Mouse (Mus musculus) thymus, adult 2 months (tissue): ENCODE measurements around the gene Sh2b3. TPM values are rescaled to one million over a fixed set of nuclear protein-coding genes. Genes with fewer than 3 reads are reported as not detected.

Source experiments
- DNase-seq: peaks from one replicate; pipeline ENCODE4 v3.0.0; 2021
- H3K27ac ChIP-seq: fragments of 200-500 bp; 2 replicates; pipeline ENCODE4 v1.5.1; 2012; ENCODE audit warnings: low read length, control low read depth; ENCODE audit not compliant: control insufficient read depth, insufficient read depth
- H3K27me3 ChIP-seq: fragments of 200-500 bp; 2 replicates; pipeline ENCODE4 v1.6.1; 2012; ENCODE audit warnings: mild to moderate bottlenecking, low read length, moderate library complexity, mixed read lengths; ENCODE audit not compliant: control insufficient read depth, insufficient read depth
- H3K36me3 ChIP-seq: fragments of 200-500 bp; 2 replicates; pipeline ENCODE4 v1.6.1; 2012; ENCODE audit warnings: mild to moderate bottlenecking, low read length, moderate library complexity; ENCODE audit not compliant: control insufficient read depth, insufficient read depth
- H3K4me1 ChIP-seq: fragments of 200-500 bp; replicated peaks from 2 replicates; pipeline ENCODE4 v1.6.1; 2012; ENCODE audit warnings: low read length; ENCODE audit not compliant: control insufficient read depth, insufficient read depth
- H3K4me3 ChIP-seq: fragments of 200-500 bp; 2 replicates; pipeline ENCODE4 v1.5.1; 2012; ENCODE audit warnings: mild to moderate bottlenecking, low read length, control low read depth, moderate library complexity; ENCODE audit not compliant: control insufficient read depth, insufficient read depth
- CTCF ChIP-seq: fragments of 200-500 bp; IDR thresholded peaks from 2 replicates; pipeline ENCODE4 v1.5.1; 2012; ENCODE audit warnings: mild to moderate bottlenecking, control low read depth, low read length, moderate library complexity, borderline replicate concordance; ENCODE audit not compliant: control insufficient read depth, poor library complexity, insufficient read depth; ENCODE audit errors: extremely low read depth
- POLR2A ChIP-seq: fragments of 200-500 bp; IDR thresholded peaks from 2 replicates; pipeline ENCODE4 v1.6.1; 2012; ENCODE audit warnings: mild to moderate bottlenecking, low read length, control low read depth, moderate library complexity; ENCODE audit not compliant: control insufficient read depth, poor library complexity, insufficient read depth; ENCODE audit errors: extremely low read depth
- WGBS: fragments of 180-500 bp; shearing (Covaris S2); methylation state at CpG from one replicate; pipeline ENCODE4 v1.1.7; 2018; 5-methylcytosine and 5-hydroxymethylcytosine counted together
- polyA plus RNA-seq: library from polyadenylated mRNA; depleted of rRNA; stranded (reverse); fragments of >200 nt; gene quantifications from 2 replicates; pipeline ENCODE4 v1.2.3, GENCODE M21; 2012; rRNA removed

Sh2b3 gene
- 48.3 and 80.5 TPM in 2 replicates for polyA plus RNA-seq

DNA sequence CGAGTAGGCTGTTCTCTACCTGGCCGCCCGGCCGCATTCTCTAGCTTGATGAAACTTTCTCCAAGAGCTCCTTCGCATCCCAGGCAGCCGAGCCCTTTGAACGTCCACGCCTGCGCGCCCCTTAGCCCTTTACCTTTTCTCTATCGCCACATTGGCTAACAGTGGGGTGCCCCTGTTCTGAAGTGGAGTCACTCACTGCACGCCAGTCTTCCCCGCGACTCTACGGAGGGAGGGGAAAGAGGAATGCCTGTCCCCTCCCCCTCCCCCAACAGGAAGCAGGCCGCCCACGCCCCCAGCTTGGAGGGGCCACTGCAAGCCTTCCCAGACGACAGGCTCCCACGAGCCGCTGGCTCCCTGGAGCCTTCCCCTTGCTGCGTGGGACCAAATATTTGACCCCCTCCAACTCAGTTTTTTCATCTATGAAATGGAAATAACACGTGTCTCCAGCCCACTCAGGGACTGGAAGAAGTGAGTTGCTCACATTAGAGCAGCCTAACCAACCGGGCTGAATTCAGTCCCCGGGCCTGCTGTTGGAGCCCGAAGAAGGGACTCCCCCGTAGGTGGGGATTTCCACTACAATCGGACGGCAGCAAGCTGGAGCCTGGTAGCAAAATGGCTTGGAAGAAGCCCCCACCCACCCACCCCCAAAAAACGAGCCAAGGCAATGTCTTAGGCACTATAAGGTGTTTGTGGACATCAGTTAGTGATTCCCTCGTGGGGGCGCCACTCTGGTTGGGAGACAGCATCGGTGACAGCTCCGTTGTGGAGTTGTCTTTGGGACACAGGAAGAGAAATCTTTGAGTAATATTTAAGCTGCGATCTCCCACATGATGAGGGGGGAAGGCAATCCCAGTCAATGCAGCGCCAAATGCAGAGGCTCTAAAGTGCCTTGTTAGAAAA, at the start of gene Sh2b3:
Gene Sh2b3 (minus strand): TSS at position 206 of the 900 bp plus-strand sequence.
- peak; percentile 73 for DNase-seq
- 1% methylated on average over 35 of the region's 35 CpGs for WGBS
- TF ChIP-seq POLR2A (no peak), CTCF (no peak)

DNA sequence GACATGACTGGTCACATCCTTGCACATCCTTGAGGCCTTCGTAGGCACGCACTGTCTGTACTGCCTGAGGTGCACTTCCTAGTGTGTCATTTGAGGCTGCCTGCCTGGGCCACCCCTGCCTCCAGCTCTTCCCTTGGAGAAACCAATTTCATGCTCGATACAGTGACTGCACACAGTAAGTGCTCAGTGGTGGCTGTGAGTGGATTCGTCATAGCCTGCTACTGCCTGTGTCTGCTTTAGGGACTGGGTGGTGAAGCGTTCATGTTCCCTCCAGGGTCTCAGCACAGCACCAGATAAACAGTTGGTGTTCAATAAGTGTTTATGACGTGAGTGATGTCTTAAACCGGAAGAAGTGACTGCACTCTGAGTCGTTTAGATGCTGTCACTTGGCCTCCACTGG, 45.9 kb upstream of the Sh2b3 start:
- Histone ChIP-seq H3K27ac (no peak overlapping the region), H3K36me3 (no peaks in the 10 kb centered on the region), H3K27me3 (no peaks in the 10 kb centered on the region), H3K4me3 (no peak overlapping the region), H3K4me1 (no peaks in the 10 kb centered on the region)
- TF ChIP-seq CTCF (no peak), POLR2A (no peak)
- 87% methylated on average over 8 of the region's 8 CpGs for WGBS
- no peak for DNase-seq

More for the DNA sequence above, at the start of gene Sh2b3:
- Histone ChIP-seq H3K36me3 (no peaks in the 10 kb centered on the region), H3K27me3 (no peaks in the 10 kb centered on the region), H3K4me1 (peaks cover 57% of the 10 kb centered on the region), H3K4me3 (peak within 1 kb of the TSS; percentile 91), H3K27ac (peak within 1 kb of the TSS; percentile 6; the same call in 1 of the 2 replicates)

DNA sequence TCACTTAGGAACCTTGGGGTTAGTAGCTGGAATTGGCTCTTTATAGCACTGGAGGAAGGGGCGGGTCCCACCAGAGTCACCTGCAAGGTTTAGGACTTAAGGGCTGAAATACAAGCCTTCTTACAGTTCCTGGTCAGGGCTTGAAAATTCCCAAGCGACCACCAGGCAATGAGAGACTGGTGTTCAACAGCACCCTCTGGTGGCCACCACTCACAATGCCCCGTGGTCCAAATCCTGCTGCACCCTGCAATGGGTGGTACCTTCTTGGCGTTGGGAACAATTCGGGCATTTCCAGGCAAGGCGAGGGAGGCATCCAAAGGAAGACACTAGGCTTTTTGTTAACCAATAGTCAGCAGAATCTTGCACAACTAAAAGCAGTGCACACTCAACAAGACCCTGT, 41.8 kb upstream of the Sh2b3 start:
- 64% methylated on average over 6 of the region's 6 CpGs for WGBS
- Histone ChIP-seq H3K27ac (no peak overlapping the region), H3K4me1 (no peaks in the 10 kb centered on the region), H3K4me3 (no peak overlapping the region), H3K36me3 (no peaks in the 10 kb centered on the region), H3K27me3 (no peaks in the 10 kb centered on the region)
- peak; percentile 54 for DNase-seq
- TF ChIP-seq CTCF (peak; percentile 85), POLR2A (no peak)

DNA sequence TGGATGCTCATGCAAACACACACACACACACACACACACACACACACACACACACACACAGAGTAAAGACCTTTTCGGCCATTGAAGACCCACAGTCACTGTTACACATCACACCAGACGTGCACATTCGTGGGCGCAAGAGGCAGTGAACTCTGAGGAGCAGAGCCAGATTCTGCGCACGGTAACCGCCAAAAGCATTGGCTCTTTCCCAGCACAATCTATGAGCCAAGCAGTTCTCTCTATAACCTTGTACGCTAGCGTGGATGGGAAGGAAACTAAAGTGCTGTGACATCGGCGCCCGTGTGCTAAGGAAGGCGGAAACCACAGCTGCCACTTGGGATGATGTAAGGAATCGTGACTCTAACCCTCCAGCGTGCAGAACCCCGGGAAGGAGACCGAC, 41.3 kb upstream of the Sh2b3 start:
- Histone ChIP-seq H3K4me1 (no peaks in the 10 kb centered on the region), H3K36me3 (no peaks in the 10 kb centered on the region), H3K4me3 (no peak overlapping the region), H3K27ac (no peak overlapping the region), H3K27me3 (no peaks in the 10 kb centered on the region)
- 85% methylated on average over 17 of the region's 17 CpGs for WGBS
- DNase-seq: no peak
- TF ChIP-seq CTCF (no peak), POLR2A (no peak)

DNA sequence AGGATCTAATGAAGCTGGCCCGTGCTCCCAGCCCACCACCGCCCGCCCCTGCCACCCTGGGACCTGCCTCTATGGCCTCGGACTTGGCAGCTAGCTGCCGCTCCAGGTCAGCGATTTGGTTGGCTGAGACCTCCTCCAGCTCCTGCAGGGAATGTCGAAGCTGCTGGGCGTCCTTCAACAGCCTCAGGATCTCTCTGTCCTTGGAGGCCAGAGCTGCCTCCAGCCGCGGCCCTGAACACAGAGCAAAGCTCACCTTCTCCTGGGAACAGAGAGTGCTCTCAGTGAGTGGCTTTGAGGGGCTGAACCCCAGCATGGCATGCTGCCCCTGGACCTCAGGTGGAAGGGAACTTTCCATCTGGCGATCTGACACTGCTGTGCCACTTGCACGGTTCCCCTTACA, 39.5 kb upstream of the Sh2b3 start:
- Histone ChIP-seq H3K27ac (no peak overlapping the region), H3K4me3 (no peak overlapping the region), H3K27me3 (no peaks in the 10 kb centered on the region), H3K4me1 (no peaks in the 10 kb centered on the region), H3K36me3 (no peaks in the 10 kb centered on the region)
- DNase-seq: no peak
- 92% methylated on average over 12 of the region's 12 CpGs for WGBS
- no peak for TF ChIP-seq CTCF

DNA sequence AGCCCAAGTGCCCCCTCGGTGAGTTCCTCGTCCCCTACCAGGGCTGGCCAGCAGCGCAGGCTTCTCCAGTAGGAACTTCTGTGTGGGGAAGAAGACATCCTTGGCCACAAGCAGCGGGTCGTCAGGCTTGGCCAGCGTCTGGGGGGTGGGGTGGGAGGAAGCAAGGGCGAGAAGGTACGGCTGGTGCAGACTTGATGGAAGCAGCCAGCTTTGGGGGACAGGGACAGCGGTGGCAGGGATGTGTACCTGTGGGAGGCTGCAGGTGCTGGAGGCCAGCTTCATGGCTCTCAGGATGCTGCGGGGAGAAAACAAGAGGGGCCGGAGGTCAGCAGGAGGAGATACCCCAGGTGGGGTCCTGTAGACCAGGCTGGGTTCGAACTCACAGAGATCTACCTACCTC, 37.6 kb upstream of the Sh2b3 start:
- Histone ChIP-seq H3K4me3 (no peak overlapping the region), H3K36me3 (no peaks in the 10 kb centered on the region), H3K27me3 (no peaks in the 10 kb centered on the region), H3K4me1 (no peaks in the 10 kb centered on the region), H3K27ac (no peak overlapping the region)
- DNase-seq: no peak
- TF ChIP-seq CTCF (no peak), POLR2A (no peak)
- WGBS: 92% methylated on average over 12 of the region's 12 CpGs
